Mouse (Mus musculus) urinary bladder, adult 18-20 months (tissue): Measurements from ENCODE around the gene Dock1.

Source experiments
- DNase-seq, 2 experiments: peaks; one replicate each; pipeline ENCODE4 v3.0.0; 2022; ENCODE audit warnings: low spot score in 2 of 2, mixed read lengths in 2 of 2

Gene Dock1

DNA sequence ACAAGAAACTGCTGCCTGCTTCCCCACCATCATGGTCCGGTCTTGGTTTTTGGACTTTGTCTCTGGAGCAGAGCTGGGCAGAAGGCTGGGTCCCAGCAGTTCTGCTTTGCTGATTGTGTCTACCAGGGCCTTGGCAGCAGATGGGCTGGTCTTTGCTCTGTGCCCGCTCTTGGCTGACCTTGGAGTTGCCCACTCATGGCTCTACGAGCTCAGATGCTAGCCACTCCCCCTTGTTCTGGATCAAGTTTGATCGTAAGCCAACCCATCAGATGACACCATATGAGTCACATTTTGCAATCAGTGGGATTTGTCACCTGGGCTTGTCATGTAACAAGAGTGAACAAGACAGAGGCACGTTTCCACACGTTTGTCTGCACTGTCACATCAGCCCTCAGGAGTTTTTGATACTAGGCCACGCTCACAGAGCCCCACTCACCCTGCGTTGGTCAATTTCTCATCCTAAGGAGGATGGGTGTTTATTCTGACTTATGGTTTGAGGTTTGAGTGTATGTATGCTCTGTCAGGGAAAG lies 382.8 kb downstream of the Dock1 start:
- no peak for DNase-seq

DNA sequence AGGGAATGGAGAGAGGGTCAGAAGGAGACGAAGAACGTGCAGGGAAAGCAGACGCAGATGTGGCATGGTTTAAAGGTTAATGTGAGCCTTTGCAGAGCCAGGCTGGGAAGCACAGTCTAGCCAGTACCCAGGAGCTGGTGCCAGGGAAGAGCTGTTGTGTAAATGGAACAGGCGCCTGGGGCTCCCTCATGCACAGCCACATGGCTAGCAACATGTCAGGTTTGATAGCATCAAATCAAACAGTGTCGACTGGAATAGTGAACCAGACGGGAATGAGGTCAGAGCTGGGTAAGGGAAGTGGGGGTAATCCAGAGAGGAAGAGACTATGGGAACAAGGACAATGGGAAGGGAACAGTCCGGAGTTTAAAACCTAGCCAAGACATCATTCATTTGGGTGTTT lies 384.2 kb downstream of the Dock1 start:
- no peak for DNase-seq

DNA sequence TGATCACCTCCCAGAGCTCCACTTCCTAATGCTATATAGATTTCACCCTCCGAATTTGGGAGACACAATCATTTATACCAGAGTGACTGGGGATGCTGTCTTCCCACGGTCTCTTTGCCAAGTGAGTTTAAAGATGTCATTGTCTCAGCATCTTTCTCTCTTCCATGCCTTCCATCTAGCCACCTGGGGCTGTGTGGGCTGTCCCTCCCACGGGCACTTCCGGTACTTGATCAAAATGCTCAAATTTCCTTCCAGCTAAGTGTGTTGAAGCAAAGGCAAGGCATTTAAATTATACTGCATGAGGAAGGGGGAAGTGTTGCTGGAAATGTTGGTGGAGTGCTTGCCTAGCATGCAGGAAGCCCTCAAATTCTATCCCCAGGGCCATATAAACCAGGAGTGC lies 388.6 kb downstream of the Dock1 start:
- no peak for DNase-seq

DNA sequence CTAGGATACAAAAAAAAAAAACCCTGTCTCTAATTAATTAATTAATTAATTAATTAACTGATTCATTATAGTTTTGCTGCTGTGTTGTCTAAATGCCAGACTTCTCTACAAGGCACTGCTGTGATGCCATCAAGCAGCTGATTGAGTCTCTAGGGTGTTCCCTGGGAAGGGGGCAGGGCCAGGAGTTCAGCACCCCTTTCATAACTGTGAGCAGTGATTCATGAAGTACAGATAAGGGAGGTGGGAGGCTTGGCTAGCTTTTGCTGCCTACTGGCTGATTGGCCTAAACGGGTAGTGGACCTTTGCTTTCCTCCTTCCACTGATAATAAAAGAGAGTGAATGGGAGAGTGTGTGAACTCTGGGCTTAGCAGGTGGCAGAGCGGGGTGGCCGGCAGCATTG lies 389.1 kb downstream of the Dock1 start:
- DNase-seq: no peak

DNA sequence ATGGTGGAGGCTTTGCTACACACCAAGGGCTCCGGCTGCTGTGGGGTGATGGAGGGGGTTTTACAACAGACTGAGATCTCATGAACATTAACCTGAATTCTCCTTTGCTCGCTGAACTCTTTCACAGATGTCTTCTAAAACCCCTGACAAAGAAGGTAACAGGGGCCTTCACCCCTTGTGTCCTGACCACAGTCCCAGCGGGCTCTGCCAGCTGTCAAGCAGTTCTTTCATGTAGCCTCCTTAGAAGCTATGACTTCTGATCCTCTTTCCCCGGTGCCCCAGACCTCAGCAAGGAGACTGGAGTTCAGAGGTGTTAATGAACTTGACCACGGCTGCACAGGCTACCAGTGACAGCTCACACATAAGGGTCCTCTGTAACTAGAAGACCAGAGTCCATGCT lies 393.4 kb downstream of the Dock1 start:
- DNase-seq: no peak

DNA sequence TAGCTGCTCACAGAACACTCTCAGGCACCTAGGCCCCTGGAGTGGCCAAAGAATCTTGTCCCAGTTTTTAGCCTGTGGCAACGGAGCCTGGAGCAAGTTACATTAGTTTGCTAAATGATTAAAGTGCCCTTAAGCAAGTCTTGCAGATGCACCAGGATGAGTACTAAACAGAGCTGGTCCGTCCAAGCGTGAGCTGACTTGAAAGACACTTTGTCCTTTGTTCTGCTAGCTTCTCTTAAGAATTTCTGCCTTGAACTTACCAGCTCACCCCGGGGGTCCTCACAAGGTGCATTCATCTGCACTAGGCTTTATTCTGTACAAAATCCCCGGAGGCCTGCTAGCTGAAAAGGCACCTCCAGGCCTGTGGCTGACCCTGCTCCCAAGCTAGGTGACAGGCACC lies 394.8 kb downstream of the Dock1 start:
- DNase-seq: no peak

DNA sequence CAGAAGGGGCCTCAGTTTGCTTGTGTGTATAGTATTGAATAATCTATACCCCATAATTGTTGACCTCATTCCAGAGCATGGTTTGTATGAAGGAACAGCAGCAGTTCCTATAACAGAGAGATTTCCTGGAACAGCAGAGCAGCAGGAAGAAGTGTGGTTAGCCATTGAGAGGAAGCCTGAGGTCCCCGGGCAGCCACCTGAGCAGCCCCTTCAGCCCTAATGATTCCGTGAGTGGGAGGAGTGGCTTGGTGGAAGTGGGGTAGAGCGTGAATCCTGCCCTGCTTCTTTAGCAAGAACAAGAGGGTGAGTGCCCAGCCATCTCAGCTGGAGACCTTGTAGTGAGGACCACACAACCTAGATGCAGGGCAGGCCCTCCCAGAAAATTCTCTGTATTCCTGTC lies 398.4 kb downstream of the Dock1 start:
- no peak for DNase-seq

DNA sequence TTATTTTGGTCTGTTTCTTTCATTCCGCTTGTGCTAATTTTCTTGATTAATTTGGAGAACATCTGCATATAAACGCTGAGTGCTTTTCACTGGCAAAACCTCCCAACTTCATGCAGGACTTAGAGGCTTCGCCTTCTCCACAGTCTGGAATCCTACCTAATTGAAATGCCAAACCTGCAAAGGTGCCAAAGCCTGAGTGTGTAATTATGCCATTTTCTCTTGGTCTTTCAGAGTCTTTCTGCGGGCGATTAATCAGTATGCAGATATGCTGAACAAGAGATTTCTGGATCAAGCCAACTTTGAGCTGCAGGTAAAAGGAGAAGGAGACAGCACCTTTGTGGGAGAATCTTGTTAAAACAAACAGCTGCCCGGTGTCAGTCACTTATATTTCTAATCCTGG lies 406.4 kb downstream of the Dock1 start:
- no peak for DNase-seq

DNA sequence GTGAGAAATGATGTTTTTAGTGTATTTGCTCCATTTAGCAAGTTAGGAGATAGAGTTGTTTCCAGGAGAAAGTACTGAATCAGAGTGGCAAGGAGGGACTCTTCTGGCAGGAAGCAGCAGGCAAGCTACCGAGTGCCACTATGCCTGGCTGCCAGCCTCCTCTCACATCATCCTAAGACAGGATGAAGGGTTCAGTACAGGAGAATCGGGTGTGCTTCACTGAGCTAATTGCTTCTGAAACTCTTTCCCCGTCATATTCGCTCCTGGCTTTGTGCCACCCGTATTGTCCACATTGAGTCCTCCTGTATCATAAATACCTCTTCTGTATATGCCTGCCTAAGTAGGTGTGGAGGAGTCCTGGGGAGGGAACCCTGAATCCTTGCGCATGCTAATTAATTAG lies 406.9 kb downstream of the Dock1 start:
- no peak for DNase-seq

DNA sequence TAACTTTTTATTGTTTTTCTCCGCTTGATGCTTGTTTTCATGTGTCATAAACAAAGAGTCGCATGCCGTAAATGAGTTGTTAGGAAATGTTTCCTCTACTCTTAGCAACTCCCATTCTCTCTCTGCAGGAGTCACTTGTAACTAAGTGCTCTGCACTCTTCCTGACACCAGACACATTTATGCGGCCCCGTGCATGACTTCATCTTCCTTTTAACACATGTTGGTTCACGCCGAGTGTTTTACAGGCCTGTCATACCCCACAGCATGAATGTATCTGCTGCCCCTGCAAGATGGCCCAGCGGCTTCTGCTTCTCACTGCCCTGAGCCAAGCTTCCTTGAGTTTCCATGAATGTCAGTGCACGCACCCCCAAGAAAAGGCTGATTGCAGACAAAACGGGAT lies 407.4 kb downstream of the Dock1 start:
- DNase-seq: no peak

DNA sequence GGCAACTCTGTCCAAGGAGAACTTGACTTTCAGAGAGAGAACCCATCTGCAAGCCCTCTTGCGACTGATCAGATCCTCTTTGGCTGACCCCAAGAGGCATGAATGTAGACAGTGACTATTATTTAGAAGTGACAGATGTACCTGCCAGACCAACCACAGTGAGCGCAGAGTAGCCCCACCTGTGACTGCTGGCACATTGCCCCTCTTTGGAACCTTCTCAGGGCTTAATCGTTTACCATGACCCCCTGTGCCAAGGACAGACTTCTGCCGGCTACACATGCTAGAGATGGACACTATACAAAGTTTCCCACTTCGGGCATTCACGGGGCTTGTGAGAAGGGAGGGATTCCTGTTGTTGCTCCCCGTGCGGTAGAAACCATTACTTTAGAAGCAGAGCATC lies 413.0 kb downstream of the Dock1 start:
- no peak for DNase-seq

DNA sequence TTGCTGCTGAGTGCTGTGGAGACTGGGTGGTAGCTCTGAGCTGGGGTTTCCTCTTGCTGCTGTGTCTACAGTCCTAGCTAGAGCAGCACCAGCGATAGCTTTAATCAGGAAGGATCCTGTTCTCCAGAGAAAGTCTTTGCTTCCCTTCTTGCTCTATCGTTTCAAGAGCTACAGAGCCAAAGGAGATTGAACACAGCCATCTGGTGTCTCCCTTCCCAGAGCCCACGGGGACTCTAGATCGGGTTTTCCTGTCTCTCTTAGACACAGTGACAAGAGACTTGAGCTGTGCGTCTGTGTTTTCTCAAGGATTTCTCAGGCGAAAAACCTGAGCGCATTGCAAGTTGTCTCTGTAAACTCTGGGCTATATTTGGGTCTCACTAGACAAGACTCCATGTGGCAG lies 413.6 kb downstream of the Dock1 start:
- DNase-seq: no peak

DNA sequence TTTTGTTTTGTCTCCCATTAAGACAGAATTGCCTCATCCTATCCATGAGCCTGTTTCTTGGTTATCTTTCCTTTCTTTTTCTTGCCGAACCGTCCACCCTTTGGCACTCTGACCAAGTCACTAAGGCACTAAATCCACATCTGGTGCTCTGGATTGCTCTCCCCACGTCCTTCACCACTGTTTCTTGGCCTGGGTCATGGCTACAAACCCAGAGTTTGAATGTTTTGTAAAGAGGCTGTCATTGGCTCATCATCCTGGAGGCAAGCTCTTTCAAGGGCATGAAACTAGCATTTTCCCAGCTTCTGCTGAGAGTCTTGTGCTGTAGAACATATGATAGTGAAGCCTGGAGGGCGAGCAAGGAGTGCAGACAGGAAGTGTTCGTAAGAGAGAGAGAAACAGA lies 416.1 kb downstream of the Dock1 start:
- no peak for DNase-seq

DNA sequence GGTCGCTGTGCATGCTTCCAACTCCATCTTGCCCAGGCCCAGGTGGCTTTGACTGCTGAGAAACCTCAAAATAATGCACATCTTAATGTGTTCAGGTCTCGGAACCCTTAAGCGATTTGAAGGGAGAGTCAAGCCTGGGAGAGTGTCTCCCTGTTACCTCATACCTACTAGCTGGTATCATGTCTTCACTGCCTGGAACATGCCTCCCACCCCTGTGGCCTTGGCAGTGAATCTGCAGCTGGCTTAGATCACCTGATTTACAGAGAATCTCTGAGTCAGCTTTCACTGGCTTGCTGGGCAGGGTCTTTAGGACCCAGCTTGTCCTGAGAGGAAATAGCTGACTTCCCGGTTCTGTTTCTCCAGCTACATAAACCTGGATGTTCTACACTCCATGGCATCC lies 419.2 kb downstream of the Dock1 start:
- no peak for DNase-seq

DNA sequence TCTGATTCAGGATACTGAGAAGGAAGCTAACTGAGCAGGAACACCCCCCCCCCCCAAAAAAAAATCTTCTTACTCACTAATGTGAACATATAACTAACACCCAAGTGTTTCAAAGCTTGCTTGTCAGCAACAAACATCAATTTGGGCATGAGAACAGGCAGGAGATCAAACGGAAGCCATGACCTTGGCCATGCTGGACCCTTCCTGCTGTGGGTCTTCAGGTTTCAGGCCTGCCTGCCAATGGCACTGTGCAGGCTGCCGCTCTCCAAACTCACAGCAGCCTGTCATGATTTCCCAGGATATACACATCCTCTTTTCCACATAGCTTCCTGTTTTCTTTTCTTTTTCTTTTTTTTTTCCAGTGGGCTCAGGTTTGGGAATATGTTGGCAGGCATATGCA lies 423.4 kb downstream of the Dock1 start:
- DNase-seq: no peak

DNA sequence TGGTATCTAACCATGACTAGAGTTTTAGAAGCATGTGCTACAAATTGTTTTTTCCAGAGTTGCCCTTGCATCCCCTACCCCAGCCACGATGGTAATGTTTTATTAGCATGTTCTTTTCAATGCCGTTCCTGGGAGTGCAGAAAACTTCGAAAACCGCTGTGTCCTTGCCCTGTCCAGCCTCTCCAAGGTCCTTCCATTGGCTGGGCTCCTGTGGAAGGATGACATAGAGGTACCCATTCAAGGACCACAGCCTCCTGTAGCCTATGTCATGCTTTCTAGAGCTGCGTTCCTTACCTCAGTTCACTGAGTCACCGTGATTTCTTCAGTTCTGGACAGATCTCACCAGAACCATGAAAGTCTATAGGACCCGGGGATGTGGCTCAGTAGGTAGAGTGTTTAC lies 431.5 kb downstream of the Dock1 start:
- no peak for DNase-seq

DNA sequence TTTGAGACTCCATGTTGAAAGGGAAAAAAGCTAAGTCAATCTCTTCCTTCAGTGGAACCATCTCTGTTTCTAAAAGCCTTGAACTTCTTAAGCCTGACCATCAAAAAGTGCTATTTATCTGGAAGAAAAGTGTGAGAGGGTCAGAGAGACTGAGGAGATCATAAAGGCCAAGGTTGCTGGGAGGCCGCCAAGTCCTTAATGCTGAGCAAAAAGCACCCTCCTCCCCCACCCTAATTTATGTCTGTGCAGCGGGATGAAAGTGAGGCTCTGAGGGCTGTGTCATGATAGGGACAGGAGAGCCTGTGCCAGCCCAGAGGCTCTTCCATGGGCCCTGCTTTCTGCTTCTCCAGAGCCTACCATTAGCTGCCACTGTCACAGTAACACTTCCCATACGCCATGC lies 436.1 kb downstream of the Dock1 start:
- DNase-seq: no peak

DNA sequence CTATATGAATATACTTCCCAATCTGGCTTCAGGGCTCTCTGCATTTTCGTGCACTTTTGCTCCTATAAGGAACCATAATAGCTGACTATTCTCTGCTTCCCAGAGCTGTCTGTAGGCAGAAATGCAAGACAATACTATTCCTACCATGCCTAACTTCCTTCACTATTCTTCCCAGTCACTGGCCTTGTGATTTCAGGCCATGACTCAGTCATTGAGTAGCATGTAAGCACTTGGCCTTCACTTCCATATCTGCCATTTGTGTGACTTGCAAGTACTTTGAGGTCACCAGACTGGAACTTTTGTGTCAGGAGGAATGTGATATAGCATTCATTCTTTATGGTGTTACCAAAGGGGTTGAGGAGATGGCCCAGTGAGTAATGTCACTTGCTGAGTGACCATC lies 439.9 kb downstream of the Dock1 start:
- no peak for DNase-seq

DNA sequence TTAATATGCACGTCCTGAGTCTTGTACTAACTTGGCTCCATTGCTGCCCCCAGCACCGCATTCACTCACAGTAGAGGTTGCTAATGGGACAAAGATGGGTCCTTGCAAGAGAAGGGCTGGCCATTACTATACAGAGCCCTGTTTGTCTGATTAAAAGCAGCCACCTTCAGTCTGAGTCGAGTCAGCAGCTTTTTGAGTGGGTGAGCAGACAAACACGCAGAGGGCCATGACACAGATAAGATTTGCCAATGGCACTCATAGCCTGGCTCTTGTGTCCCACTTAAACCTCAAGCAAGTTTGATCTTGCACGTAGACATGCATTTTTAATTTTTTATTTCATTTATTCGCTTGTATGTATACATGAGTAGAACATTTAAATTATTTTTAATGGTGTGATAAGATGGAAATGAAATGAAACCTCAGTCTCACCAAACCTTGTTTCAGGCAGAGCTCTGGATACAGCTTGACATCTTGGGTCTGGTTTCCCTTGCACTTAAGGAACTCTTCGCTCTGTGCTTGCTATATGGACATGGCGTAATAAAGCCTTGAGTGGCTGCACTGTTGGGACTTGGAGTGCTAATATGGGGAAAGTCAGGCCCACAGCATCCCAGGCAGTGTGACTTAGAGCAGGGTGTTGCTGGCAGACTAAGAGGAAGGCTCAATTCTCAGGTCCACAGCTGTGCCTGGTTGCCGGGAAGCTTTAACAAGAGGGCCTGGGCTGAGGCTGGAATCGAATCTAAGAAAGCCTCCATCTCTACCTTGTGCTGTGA lies 455.0 kb downstream of the Dock1 start:
- no peak for DNase-seq

DNA sequence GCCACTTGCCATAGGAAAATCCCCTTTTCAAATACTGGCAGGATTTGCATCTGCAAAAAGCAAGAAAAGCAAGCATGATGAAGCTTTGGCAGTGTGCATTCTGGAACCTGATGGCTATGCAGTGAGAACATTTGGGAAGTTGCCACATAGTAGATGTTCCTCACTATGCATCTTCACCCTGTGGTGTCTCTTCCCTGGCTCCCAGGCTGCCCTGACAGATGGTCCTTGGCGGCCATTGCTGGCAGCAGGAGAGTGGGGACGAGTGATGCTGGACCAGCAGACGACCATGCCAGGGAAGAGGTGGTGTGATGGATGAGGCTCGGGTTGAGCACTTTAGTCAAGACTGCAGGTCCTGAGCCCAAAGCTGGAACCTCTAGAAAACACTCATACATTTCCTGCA lies 462.0 kb downstream of the Dock1 start:
- no peak for DNase-seq

DNA sequence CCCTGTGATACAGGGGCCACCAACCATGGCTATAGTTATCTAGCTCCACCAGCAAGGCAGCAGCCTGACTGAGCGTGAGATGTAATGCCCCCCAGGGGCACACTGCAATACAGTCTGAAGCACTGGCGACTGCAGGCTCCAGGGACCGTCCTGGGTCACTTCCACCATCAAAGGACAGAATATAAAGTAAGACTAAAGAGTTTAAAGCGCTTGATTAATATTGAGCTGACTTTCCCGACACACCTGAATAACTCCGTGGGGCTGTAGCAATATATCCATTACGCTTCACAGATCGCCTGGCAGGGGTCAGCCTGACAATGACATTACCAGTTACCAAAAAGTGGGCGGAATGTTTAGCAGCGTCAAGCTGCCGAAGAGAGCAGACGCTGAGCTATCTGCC lies 464.2 kb downstream of the Dock1 start:
- DNase-seq: no peak

DNA sequence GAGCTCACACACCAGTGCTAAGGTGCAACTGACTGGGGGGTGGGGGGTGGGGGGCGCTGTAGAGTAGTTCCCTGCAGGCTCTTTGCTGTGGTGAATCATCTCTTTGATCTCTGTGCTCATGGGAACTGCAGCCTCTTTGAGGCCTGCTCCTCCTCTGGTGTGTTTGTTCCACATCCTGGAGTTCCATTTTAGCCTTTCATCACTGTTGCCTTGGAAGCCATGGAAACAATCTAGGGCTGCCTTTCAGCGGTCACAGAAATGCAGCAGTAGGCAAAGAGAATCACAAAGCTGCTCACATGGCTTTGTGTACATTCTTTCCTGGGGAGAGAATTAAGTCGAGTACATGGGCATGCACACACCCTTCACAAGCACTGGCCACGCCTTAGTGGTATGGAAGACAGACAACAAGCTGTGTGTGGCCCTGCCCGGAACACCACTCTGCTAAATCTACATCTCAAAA lies 468.7 kb downstream of the Dock1 start:
- no peak for DNase-seq

DNA sequence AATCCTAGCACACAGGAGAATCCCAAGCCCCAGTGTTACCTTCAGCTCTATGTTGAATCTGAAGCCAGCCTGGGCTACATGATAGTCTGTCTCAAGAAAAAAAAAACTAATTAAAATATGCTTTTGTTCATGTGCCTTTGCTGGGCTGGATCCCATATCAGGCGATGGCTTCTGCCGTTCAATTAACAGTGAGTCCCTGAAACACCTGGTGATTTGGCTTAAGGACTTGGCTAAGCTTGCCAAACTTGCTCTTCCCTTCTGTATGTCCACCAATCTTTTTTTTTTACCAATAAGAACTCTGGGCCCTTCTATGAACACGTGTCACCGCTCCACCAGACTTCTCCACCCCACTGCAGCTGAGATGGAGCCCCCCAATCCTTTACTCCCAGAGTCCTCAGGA lies 474.3 kb downstream of the Dock1 start:
- no peak for DNase-seq

DNA sequence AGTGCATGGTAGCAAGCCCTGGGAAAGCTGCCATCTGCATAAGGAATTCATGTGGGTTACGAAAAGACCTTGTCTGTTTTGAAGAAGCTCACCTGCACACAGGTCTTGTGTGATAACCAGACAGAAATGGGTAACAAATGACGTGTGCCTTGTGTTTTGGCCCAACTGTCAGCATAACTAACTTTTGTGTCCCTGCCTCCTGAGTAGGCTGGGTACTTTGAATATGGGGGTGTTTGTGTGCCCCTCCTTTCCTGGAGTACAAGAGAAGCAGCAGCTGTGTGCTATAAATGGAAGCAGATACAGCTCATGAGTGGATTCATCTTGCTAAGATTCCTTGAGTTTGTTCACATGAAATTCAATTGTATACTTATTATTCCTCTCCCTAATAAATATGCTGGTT lies 480.5 kb downstream of the Dock1 start:
- DNase-seq: no peak
